Mouse (Mus musculus) erythroid progenitor cell, adult 5-6 weeks (primary cell): ENCODE data around the gene Lyst. TPM values are rescaled to one million over a fixed set of nuclear protein-coding genes. Genes with fewer than 3 reads are reported as not detected.

Experiments
- ATAC-seq: replicated peaks from 2 replicates; pipeline ENCODE4 v1.8.0; 2016; ENCODE audit warnings: moderate number of reproducible peaks, mild to moderate bottlenecking, moderate TSS enrichment, inconsistent platforms; ENCODE audit not compliant: poor library complexity, low FRiP score, severe bottlenecking
- total RNA-seq, 2 experiments: library from RNA; stranded (forward) in 1 of 2; stranded (reverse) in 1 of 2; fragments of 150-400 nt in 1 of 2; fragments of 186-747, 209-891 nt in 1 of 2; gene quantifications; 2 replicates each; pipeline versions ENCODE4 v1.2.3 to v1.2.4; 2015 to 2017; ENCODE audit warnings: low replicate concordance in 2 of 2

Gene Lyst
- total RNA-seq, 2 experiments from 2014 or later, result 18.1 to 28.1 TPM

- no peak for ATAC-seq
Measured at GRCm38 (mm10) chr13:13572060-13572835, 17.9 kb upstream of the Lyst start.

DNA sequence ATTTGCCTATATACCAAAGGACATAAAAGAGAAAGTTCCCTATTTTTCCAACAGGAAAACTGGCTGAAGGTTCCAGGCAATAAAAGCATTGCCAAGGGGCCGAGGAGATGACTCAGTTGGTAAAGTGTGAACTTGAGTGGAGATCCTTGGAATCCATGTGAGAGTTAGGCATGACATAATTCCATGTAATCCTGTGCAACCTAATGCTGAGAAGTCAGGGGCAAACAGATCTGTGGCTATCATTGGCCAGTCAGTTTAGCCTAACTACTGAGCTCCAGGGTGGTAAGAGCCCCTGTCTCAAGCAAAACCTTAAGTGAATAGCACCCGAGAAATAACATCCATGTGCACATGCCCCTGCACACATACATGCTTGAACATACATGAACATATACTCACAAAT, 17.3 kb upstream of the Lyst start:
- ATAC-seq, result no peak

- no peak for ATAC-seq
Measured at GRCm38 (mm10) chr13:13573572-13574257, 16.5 kb upstream of the Lyst start.

GRCm38 (mm10) chr13:13574258-13574870, 15.8 kb upstream of the Lyst start:
- ATAC-seq, result no peak

GRCm38 (mm10) chr13:13575106-13575505, 15.1 kb upstream of the Lyst start:
- no peak for ATAC-seq

- ATAC-seq, result no peak
Measured at GRCm38 (mm10) chr13:13576469-13577205, 13.6 kb upstream of the Lyst start.

DNA sequence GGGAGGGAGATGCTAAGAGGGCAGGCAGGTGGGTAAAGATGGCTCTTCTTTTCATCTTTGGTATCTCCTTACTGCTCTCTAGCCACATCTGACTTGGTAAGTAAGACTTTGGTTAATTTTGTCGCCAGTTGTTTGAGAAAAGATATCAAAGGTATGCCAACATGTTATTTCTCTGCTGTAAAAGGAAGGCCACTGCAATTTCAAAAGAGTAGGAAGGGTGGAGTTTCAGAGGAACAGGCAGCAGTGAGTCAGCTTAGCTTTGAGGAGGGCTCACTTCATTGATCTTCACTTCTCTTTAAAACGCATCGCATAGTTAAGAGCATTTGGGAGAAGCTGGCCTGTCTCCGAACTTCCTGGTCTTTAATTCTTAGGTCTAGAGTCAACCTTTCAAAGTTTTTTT, 8.2 kb upstream of the Lyst start:
- ATAC-seq, result no peak

DNA sequence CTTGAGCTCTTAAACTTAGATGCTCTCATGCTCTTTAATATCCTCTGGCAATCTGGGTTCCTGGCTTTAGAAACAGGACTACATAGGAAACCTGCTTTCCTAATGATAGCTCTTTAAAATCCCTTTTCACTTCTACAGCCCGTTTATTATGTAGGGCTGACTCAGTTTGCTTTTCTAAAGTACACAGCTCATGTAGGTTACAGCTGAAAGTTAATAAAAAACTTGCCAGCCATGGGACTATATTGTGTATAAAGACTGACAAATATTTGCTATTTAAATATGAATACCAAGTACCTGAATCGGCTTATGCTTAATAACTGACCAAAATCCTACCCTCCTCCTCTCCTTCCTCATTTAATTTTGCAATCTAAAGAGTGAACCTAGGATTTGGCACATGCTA, 6.7 kb upstream of the Lyst start:
- no peak for ATAC-seq

GRCm38 (mm10) chr13:13587653-13588184, 2.5 kb upstream of the Lyst start:
- ATAC-seq, result no peak

DNA sequence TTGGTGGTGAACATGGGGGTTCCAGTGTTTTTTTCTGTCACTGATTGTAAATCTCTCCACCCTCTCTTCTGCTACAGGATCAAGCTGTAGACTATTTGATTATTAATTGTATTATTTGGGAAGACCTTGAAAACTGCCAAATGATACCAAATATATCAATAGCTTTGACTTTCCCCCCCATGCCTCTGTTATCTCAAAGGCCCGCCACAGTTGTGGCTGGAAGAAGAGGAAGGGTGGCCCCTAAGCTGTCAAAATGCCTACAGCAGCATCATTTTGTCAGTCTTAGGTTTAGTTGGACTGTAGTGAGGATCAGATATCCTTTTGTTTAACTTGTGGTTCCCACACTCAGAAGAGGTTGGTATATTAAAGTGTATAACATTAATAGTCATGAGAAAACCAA, 1.7 kb upstream of the Lyst start:
- ATAC-seq, result no peak

DNA sequence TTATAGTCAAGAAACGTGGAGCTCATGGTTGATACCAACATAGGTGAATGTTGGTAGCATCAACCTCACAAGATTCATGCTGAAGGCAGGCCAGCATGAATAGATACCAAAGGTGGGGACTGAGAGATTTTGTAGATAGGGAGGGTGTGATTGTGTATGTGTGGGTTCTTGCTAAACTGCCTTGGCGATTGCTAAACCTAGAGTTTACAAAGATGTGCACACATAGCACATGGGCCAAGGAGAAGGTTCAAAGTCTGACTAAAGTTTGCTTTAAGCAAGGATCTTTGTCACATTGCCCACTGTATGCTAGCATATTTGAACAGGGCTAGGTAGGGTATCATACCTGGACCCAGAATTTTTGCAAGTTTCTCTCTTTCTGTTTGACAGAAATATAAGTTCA, 1.2 kb upstream of the Lyst start:
- no peak for ATAC-seq

- no peak for ATAC-seq
Measured at GRCm38 (mm10) chr13:13591892-13592291, 1.7 kb downstream of the Lyst start.

DNA sequence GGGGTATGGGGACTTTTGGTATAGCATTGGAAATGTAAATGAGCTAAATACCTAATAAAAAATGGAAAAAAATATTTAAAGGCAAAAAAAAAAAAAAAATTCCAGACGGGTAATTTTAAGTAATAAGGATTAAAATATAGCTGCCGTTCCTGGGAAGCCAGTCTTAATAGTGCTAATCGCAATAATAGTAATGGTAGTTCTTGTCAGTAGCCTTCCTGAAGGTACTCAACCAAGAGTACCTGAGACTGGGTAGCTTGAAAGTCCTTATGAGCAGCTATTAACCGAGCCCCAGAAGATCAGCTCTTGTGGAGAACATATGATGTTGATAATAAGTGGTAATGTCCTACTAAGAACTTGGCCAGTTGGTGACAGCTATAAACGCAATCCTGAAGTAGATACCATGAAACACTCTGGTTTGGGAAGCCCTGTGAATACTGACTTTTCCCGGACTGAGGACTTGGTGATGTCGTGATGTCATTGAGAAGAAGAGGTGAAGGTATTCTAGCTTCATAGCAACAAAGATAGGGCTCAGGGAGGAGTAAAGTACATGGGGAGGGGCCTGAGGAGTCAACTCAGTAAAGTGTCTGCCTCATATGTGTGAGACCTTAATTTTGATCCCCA, 6.3 kb downstream of the Lyst start:
- no peak for ATAC-seq

GRCm38 (mm10) chr13:13597896-13598295, 7.7 kb downstream of the Lyst start:
- ATAC-seq, result no peak

DNA sequence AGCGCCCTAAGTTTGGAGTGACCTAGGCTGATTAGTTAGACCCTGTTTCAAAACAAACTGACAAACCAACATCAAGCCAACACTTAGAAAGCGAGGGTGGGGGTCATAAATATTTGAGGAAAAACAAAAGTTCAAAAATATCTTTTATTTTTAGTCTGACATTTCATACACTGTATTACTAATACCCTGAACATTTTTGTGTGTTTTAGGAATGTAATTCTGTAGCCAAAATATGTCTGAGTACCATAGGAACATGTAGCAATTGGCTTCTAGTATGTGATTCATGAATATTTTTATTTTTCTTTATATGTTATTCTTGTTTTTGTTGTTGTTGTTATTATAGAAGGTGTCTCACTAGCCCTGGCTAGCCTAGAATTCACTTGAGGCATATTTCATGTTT, 11.2 kb downstream of the Lyst start:
- ATAC-seq, result no peak

GRCm38 (mm10) chr13:13606149-13606548, 16.0 kb downstream of the Lyst start:
- ATAC-seq, result no peak

DNA sequence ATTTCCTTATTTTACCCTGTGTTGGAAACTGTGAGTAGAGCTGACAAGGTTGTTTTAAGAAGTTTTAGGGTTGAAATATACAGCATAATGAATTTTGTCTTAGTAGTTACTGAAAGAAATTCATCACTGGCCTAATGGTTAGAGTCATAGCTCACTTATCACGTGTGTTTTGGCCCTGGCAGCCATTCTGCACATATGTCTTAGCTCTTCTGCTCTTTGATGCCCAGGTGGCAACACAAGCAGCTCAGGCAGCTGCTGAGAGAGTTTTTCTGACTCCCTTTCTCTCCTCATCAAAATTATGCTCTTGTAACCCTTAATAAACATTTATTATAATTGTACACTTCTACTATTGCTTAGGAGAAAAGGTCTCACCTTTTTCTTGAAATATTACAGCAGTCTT, 18.1 kb downstream of the Lyst start:
- no peak for ATAC-seq

- no peak for ATAC-seq
Measured at GRCm38 (mm10) chr13:13609655-13610054, 19.5 kb downstream of the Lyst start.

- no peak for ATAC-seq
Measured at GRCm38 (mm10) chr13:13612882-13613281, 22.7 kb downstream of the Lyst start.

GRCm38 (mm10) chr13:13614235-13614634, 24.0 kb downstream of the Lyst start:
- ATAC-seq, result no peak
